Mouse (Mus musculus) cortical plate, adult 2 months (tissue): ENCODE results near the gene Tufm.

Experiments
- CTCF ChIP-seq: fragments of 200-500 bp; IDR thresholded peaks from 2 replicates; pipeline ENCODE4 v1.5.1; 2011; ENCODE audit warnings: mild to moderate bottlenecking, control low read depth, low read length; ENCODE audit not compliant: insufficient read depth; ENCODE audit errors: extremely low read depth
- POLR2A ChIP-seq: fragments of 200-500 bp; IDR thresholded peaks from 2 replicates; pipeline ENCODE4 v1.6.1; 2011; ENCODE audit warnings: mild to moderate bottlenecking, low read length, control low read depth; ENCODE audit not compliant: insufficient read depth; ENCODE audit errors: extremely low read depth

- TF ChIP-seq POLR2A (no peak), CTCF (no peak)
Observed at GRCm38 (mm10) chr7:126450641-126451040, 36.5 kb upstream of the Tufm start.
